Mouse (Mus musculus): ENCODE measurements around the gene Atp2b4.
"Not testable (repeated sequence)": the region's sequence is repeated elsewhere in the genome, so short reads cannot be mapped to it uniquely, and the experiment has no call there.

Gene Atp2b4

GRCm38 (mm10) chr1:133693536-133694114 is 107.2 kb downstream of the Atp2b4 start:
- no peak for DNase-seq

- no peak for DNase-seq
Measured at GRCm38 (mm10) chr1:133692195-133692594, 108.6 kb downstream of the Atp2b4 start.

- DNase-seq: no peak
Measured at GRCm38 (mm10) chr1:133691046-133691445, 109.8 kb downstream of the Atp2b4 start.

GRCm38 (mm10) chr1:133689897-133690296 is 110.9 kb downstream of the Atp2b4 start, which contains the start of gene Lax1:
Gene Lax1 (minus strand): TSS chr1:133690108.
- peak; percentile 38 for DNase-seq

GRCm38 (mm10) chr1:133688301-133688700 is 112.5 kb downstream of the Atp2b4 start:
- no peak for DNase-seq

- DNase-seq: peak; percentile 84
Measured at GRCm38 (mm10) chr1:133685749-133686519, 114.9 kb downstream of the Atp2b4 start.

- DNase-seq: no peak
Measured at GRCm38 (mm10) chr1:133671801-133672200, 129.0 kb downstream of the Atp2b4 start.

- DNase-seq: no peak
Measured at GRCm38 (mm10) chr1:133671266-133671665, 129.6 kb downstream of the Atp2b4 start.

GRCm38 (mm10) chr1:133670776-133671175 is 130.1 kb downstream of the Atp2b4 start:
- DNase-seq: no peak

GRCm38 (mm10) chr1:133670190-133670589 is 130.7 kb downstream of the Atp2b4 start:
- no peak for DNase-seq

- DNase-seq: no peak
Measured at GRCm38 (mm10) chr1:133668618-133669017, 132.2 kb downstream of the Atp2b4 start.

GRCm38 (mm10) chr1:133667721-133668120 is 133.1 kb downstream of the Atp2b4 start:
- no peak for DNase-seq

- DNase-seq: not testable (repeated sequence)
Measured at GRCm38 (mm10) chr1:133665713-133666112, 135.1 kb downstream of the Atp2b4 start.

- no peak for DNase-seq
Measured at GRCm38 (mm10) chr1:133664203-133664970, 136.5 kb downstream of the Atp2b4 start.

- no peak for DNase-seq
Measured at GRCm38 (mm10) chr1:133663427-133663826, 137.4 kb downstream of the Atp2b4 start.

- DNase-seq: no peak
Measured at GRCm38 (mm10) chr1:133662941-133663340, 137.9 kb downstream of the Atp2b4 start.

GRCm38 (mm10) chr1:133661203-133661933 is 139.5 kb downstream of the Atp2b4 start, which contains the start of gene Gm38394:
Gene Gm38394 (minus strand): TSS chr1:133661318.
- peak; percentile 98 for DNase-seq

GRCm38 (mm10) chr1:133660466-133661202 is 140.2 kb downstream of the Atp2b4 start, which contains the start of gene Zbed6:
Gene Zbed6 (minus strand): TSS chr1:133660885.
- peak; percentile 84 for DNase-seq

GRCm38 (mm10) chr1:133658878-133659277 is 142.0 kb downstream of the Atp2b4 start:
- no peak for DNase-seq

- no peak for DNase-seq
Measured at GRCm38 (mm10) chr1:133656811-133657210, 144.0 kb downstream of the Atp2b4 start.

- DNase-seq: no peak
Measured at GRCm38 (mm10) chr1:133653033-133653432, 147.8 kb downstream of the Atp2b4 start.
